Mouse (Mus musculus) ES-Bruce4 (cell line): Measurements from ENCODE around the gene Pik3c2b.

Source experiments
- CTCF ChIP-seq: IDR thresholded peaks from one replicate; pipeline ENCODE4 v1.8.1; 2011; ENCODE audit warnings: low read depth, low read length
- EP300 ChIP-seq: IDR thresholded peaks from 2 replicates; pipeline ENCODE4 v1.6.1; 2011; ENCODE audit warnings: low read depth, low read length; ENCODE audit not compliant: insufficient read depth
- POLR2A ChIP-seq: IDR thresholded peaks from one replicate; pipeline ENCODE4 v1.8.1; 2011; ENCODE audit warnings: low read length; ENCODE audit not compliant: insufficient read depth

GRCm38 (mm10) chr1:133130638-133131560, 85.4 kb downstream of the Pik3c2b start, which contains the start of gene Ppp1r15b:
- TF ChIP-seq CTCF = no peak
- TF ChIP-seq POLR2A = peak; percentile 45
- TF ChIP-seq EP300 = peak; percentile 55; the same call in 1 of the 2 replicates
